Mouse (Mus musculus): ENCODE measurements around the gene Sde2.

- TF ChIP-seq HCFC1 (IDR thresholded peaks at IDR 0.05; ENCODE audit: borderline replicate concordance, insufficient read depth, low read length) (peak; percentile 19; the same call in 1 of the 2 replicates), ZNF384 (IDR thresholded peaks at IDR 0.05; ENCODE audit: low read depth, low read length) (no peak)
Observed at GRCm38 (mm10) chr1:180813885-180814740, 36.8 kb upstream of the Sde2 start, which contains the start of gene H3f3a.
